Mouse (Mus musculus) erythroid progenitor cell, adult 5-6 weeks (primary cell): ENCODE measurements around the gene Rhbg. TPM values are rescaled to one million over a fixed set of nuclear protein-coding genes. Genes with fewer than 3 reads are reported as not detected.
"Not testable (repeated sequence)": the region's sequence is repeated elsewhere in the genome, so short reads cannot be mapped to it uniquely, and the experiment has no call there.

Experiments used
- ATAC-seq: replicated peaks from 2 replicates; pipeline ENCODE4 v1.8.0; 2016; ENCODE audit warnings: moderate number of reproducible peaks, mild to moderate bottlenecking, moderate TSS enrichment, inconsistent platforms; ENCODE audit not compliant: poor library complexity, low FRiP score, severe bottlenecking
- total RNA-seq, 2 experiments: library from RNA; stranded (forward) in 1 of 2; stranded (reverse) in 1 of 2; fragments of 150-400 nt in 1 of 2; fragments of 186-747, 209-891 nt in 1 of 2; gene quantifications; 2 replicates each; pipeline versions ENCODE4 v1.2.3 to v1.2.4; 2015 to 2017; ENCODE audit warnings: low replicate concordance in 2 of 2

Rhbg gene
- total RNA-seq (2015; ENCODE audit: low replicate concordance) (not detected in 2 replicates), total RNA-seq (2017; ENCODE audit: low replicate concordance) (not detected in 2 replicates)

- ATAC-seq = peak; percentile 74
Measured at GRCm38 (mm10) chr3:88254268-88254926, at the start of gene Rhbg. Gene Rhbg (minus strand): TSS chr3:88254709.

DNA sequence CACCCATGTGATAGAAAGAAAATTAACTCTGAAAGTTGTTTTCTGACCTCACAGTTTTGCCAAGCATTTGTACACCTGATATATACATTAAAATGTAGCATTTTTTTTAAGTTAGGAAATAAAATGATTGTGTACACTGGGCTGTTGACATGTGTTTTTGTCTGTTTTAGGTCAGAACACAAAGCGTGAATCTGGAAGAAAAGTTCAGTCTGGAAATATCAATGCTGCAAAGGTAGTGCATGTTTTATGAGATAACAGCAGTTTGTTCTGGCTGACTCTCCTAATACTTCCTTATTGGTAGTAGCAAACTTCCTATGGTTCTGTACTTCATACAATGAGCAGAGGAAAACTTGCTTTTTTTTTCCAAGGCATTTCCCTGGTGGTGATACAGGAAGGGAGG, 44.7 kb upstream of the Rhbg start:
- no peak for ATAC-seq

GRCm38 (mm10) chr3:88297321-88297851, 42.9 kb upstream of the Rhbg start:
- peak; percentile 39 for ATAC-seq

DNA sequence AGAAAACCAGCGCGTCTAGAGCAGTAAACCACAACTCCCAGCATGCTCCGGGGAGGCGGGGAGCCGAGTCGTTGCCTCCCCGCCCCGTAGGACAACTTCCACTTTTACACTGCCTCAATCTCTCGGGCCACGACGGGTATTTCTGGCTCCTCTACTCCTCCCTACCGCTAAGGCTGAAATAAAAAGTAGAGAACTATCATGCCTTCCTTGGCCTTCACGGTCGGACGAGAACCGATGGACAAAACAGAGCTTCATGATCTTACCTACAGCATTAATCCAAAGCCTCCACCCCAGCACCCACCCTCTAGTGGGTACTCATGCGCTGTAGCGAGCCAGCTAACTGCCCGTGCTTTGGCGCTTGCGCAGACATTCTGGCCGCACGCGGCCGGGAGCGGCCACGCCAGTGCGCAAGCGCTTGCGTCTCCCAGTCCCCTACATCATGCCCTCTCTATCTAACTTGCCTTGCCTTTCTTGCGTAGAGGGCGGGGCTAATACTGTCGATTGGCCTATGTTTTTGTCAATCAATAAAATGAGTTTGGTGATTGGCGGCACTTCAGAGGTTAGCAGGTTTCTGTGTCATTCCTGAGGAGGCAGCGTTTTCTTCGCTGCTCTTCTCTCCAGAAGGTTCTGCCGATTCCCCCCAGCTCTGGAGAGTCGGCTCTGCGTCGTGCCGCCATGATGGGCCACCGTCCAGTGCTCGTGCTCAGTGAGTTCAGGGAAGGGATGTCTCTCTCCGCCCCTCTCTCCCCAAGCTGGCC, 42.2 kb upstream of the Rhbg start, which contains the start of the genes Tsacc and Cct3:
Gene Tsacc (minus strand): TSS at position 439 of the 758 bp plus-strand sequence.
Gene Cct3 (plus strand): TSS at position 556 of the 758 bp plus-strand sequence.
- ATAC-seq = peak; percentile 93

DNA sequence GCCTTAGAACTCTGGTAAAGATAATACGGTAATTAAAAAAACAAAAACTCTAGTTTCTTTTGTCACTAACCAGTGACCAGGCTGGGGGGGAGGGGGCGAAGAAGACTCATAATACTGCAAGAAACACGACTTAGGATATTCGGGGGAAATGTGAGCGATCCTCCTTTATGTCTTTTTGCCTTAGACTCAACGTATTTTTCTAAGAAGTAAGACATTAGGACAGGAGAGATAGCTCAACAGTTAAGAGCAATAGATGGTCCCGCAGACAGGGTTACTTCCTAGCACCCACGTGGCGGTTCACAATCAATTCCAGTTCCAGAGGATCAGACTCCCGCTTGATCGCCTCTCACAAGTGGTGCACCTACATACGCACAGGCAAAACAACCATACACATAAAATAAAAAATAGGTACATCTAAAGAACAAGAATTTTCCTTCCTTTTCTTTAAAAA, 41.6 kb upstream of the Rhbg start:
- 0 out of 2 replicates have a peak, but pooled peaks have one; percentile 18 for ATAC-seq

- ATAC-seq = not testable (repeated sequence)
Measured at GRCm38 (mm10) chr3:88295272-88295671, 40.8 kb upstream of the Rhbg start.

- no peak for ATAC-seq
Measured at GRCm38 (mm10) chr3:88291970-88292369, 37.5 kb upstream of the Rhbg start.

DNA sequence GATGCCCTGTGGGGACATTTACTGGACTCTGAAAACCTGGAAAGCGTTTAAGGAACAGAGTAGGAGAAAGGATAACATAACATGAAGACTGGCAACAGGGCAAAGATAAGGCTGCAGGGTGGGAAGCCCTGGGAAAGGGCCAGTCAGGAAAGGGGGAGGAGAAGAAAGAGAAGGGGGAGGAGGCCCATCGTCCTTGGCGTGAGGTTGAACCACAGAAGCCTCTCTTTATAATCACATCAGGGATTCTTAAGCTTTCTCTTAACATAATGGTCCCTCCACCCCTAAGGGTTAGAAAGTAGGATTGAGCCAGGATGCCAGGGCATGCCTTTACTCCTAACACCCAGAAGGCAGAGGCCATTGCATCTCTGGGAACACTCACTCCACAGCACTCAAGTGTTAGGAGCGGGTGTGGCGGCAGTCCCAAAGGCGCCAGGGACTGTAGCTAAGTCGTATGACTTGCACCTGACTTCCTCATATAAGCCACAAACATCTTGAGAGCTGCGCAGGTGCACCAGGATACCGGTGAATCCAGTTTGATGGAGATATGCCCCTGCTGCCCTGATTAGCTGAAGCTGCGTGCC, 33.7 kb upstream of the Rhbg start:
- ATAC-seq = not testable (repeated sequence)

DNA sequence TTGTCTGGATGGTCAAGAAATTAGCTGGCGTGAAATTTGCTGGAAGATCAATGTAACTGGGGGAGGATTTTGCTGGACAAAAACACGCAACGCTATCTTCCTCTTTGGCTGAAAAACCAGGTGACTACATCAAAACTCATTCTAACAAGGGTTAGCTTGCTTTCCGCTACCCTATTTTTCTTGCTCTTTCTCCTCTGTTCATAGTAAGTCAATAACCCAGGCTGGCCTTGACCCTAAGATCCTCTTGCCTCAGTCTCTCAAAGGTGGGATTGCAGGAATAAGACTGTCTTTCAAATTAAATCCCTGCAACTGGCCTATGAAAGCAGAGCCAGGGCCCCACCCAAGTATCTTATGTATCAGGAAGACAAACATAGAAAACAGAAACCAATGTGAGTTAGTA, 32.6 kb upstream of the Rhbg start, which contains the start of gene Gm38392:
Gene Gm38392 (minus strand): TSS at position 101 of the 400 bp plus-strand sequence.
- no peak for ATAC-seq

- not testable (repeated sequence) for ATAC-seq
Measured at GRCm38 (mm10) chr3:88285565-88285895, 31.0 kb upstream of the Rhbg start.

DNA sequence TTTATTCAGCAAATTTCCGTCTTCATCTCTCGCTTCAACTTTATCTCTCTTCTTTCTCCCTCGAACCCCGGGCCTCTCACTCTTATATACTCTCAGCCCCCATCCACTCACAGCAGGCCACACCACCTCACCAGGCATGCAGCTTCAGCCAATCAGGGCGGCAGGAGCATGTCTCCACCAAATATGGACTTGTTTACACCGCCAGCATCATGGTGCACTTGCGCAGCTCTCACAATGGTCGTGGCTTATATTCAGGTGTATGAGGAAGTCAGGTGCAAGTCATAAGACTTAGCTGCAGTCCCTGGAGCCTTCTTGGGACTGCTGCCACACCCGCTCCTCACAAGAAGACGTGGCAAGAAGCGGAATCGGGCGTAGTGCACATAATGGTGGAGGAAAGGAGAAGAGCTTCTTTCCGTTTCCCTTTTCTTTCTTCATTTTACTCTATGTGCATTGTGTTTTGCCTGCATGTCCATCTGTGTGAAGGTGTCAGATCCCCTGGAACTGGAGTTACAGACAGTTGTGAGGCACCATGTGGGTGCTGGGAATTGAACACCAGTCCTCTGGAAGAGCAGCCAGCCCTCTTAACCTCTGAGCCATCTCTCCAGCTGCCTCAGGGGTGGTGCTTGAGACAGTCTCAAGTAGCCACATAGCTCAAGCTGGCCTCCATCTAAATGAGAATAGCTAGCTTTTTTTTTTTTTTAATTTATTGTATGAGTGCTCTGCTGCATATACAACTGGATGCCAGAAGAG, 30.5 kb upstream of the Rhbg start:
- not testable (repeated sequence) for ATAC-seq

GRCm38 (mm10) chr3:88281141-88281916, 26.8 kb upstream of the Rhbg start:
- ATAC-seq = not testable (repeated sequence)

GRCm38 (mm10) chr3:88280035-88280434, 25.5 kb upstream of the Rhbg start:
- ATAC-seq = no peak

DNA sequence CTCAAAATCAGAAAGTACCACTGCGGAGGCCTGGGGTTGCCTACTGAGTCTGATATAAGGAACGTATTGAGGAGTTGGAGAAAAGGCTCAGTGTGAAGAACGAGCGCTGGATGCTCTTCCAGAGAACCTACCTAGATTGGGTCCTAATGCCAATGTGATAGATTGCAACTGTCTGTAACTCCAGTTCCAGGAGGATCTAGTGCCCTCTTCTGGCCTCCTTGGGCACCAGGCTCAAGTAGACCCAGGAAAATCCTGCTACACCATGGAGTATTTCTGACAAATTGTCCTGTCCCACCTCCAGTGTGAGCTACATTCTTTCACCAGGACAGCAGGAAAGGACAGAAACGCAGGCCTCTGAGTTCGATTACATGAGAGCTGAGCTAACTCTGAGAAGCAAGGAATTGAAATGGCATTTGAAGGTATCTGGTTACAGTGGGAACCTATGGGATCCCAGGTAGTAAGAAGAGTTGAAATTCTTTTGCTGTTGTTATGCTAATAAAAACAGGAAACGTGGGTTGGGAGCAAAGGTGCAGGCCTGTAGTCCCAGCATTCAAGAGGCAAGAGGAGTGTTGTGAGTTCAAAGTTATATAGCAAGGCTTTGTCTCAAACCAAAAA, 22.1 kb upstream of the Rhbg start:
- ATAC-seq = no peak

DNA sequence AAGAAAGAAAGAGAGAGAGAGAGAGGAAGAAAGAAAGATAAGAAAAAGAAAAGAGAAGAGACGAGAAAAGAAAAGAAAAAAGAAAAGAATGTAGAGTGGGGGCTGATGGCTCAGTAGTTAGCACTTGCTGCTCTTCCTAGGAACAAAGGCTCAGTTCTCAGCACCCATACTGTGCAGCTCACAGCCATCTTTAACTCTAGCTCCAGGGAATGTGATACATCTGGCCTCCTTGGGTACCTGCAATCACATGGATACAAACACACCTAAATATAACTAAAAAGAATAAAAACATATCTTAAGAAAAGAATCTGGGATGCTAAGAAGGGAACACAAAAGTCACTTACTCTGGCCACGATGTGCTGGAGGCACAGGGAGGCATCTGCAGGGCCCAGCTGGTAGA, 21.6 kb upstream of the Rhbg start:
- no peak for ATAC-seq

DNA sequence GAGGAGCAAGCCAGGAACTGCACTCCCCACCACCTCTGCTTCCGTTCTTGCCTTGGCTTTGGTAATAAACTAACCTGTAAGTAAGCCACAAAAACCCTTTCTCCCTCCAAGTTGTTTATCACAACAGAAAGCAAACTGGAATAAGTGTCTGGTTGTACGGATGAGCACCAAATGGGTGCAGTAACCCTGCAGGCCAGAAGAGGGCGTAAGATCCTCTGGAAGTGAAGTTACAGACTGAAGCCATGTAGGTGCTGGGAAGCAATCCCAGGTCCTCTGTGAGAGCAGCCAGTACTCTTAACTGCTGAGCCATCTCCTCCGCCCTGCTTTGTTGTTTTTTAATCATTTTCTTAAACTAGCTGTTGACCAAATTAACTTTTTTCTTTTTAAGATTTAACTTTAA, 19.5 kb upstream of the Rhbg start:
- ATAC-seq = no peak

DNA sequence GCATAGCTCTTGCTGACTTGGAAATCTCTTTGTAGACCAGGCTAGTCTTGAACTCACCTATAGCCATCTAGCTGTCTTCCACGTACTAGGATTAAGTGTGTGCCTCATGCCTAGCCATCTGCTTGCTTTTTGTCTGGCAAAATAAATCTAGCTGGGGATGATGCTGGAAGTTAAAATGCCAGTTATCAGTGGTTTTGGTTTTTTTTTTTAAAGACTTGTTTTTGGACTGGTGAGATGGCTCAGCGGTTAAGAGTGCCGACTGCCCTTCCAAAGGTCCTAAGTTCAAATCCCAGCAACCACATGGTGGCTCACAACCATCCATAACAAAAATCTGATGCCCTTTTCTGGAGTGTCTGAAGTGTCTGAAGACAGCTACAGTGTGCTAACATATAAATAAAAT, 17.4 kb upstream of the Rhbg start:
- no peak for ATAC-seq

GRCm38 (mm10) chr3:88271298-88271697, 16.8 kb upstream of the Rhbg start:
- not testable (repeated sequence) for ATAC-seq
